Mouse (Mus musculus) inflammation-experienced regulatory T-cells, adult 16 weeks (primary cell): ENCODE data around the gene Lrrc59. TPM values are rescaled to one million over a fixed set of nuclear protein-coding genes. Genes with fewer than 3 reads are reported as not detected.

ENCODE experiments used
- polyA plus RNA-seq: library from polyadenylated mRNA; unstranded; fragments of 100-300 nt; shearing (Covaris generic); gene quantifications from one replicate; pipeline ENCODE4 v1.2.1, GENCODE M21; 2017

Gene Lrrc59
- 16.5 TPM for polyA plus RNA-seq

DNA sequence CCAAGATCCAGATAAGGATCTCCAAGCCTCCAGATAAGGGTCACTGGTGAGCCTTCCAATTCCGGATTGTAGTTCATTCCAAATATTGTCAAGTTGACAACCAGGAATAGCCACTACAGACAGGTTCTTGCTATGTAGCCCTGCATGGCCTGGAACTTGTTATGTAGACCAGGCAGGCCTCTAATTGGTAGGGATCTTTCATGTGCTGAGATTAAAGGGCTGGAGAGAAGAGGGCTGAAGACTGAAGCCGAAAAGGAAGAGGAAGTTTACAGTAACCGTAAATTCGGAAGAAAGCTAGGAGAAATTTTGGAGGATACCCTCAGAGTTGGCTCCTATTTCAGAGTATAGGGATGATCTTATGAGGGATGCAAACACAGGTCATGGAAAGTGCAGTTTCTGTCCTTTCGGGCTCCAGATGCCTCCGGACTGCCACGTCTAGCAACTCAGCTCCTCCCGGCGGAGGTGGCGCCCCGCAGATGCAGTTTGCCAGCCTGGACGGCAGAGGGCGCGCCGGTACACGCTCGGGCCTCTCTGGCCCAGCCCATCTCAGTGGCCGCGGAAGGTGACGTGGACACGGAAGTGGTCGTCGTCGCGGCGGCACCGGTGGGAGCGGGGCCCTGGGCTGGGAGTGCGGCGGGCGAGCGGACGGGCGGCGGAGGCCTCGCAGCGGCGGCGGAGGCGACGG, at the start of gene Lrrc59:
Gene Lrrc59, plus strand, starts transcription at position 569 of the 685 bp plus-strand sequence.

DNA sequence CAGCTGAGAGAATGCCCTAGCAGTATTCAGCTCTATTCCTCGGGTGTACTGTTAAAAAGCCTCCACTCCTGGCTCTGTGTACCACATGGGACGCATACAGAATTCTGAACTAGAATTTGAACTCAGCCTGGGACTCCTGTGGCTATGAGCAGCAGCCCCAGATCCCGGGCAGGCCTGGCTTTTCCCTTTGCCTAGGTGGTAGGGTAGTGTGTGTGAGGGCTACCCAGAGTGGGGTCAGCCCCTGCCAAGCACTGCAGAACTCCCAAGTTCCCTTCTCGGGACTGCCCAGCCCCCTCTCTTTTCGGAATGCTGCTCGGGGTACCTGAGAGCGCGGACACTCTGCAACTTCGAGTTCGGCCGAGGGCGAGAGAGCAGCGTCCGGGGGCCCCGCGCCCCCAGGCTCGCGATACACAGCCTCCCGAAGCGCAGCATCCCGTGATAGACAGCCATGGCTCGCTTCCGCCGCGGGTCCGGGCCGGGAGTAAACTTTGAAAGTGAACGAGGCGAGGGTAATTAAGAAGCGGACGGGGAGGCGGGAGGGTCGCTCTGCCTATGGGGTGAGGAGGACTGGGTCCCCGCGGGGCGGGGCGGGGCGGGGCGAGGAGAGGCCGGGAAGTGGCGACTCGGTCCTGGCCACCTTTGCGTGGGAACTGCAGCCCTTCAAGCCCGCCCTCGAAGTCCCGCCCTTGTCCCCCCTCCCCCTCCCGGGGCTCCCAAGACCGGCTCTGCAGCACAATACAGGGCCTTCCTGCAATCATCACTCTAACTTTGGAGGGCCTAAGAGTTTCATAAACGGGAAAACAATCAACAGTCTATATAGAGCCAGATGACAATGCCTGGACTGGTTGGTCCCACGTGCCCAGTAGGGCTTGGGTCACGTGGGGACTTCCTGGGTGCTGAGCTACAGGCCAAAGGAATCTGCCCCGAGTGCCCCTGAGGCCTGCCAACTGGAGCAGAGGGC, 28.0 kb upstream of the Lrrc59 start, which contains the start of gene Acsf2:
Gene Acsf2, minus strand, starts transcription at position 551 of the 961 bp plus-strand sequence.

DNA sequence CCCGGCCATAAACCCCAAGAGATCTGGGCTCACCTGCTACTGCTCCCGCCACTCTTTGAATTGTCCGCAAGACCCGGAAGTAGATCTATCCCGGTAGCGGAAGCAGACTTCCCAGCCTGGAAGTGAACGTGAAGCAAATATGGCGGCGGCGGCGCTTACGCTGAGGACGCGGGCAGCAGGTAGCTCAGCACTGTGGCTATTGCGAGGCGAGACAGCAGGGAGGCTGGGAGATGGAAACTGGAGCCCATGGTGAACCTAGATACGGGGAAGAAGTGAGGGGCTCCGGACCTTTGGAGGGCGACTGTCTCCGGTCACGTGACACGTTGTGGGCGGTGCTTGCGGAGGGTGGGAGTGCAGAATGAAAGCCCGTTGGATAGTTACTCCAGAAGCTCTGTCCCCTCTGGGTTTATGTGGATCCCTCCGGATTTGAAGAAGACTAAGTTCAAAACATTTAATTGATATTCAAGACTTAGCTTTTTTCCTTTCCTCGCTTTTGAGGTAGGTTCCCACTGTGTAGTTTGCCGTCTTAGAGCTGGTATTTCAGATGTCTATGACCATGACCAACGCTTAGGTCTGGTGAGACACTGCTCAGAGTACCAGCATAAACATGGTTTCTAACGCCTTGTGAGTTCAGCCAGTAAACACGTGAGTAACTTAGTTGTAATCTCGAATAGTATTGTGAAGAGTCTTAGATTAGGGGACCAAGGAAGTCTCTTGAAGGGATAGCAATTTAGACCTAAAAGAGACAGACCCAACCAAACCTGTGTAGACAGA, 24.3 kb downstream of the Lrrc59 start, which contains the start of the genes Mrpl27 and Eme1:
Gene Mrpl27, plus strand, starts transcription at position 105 of the 774 bp plus-strand sequence.
Gene Eme1, minus strand, starts transcription at position 302 of the 774 bp plus-strand sequence.

DNA sequence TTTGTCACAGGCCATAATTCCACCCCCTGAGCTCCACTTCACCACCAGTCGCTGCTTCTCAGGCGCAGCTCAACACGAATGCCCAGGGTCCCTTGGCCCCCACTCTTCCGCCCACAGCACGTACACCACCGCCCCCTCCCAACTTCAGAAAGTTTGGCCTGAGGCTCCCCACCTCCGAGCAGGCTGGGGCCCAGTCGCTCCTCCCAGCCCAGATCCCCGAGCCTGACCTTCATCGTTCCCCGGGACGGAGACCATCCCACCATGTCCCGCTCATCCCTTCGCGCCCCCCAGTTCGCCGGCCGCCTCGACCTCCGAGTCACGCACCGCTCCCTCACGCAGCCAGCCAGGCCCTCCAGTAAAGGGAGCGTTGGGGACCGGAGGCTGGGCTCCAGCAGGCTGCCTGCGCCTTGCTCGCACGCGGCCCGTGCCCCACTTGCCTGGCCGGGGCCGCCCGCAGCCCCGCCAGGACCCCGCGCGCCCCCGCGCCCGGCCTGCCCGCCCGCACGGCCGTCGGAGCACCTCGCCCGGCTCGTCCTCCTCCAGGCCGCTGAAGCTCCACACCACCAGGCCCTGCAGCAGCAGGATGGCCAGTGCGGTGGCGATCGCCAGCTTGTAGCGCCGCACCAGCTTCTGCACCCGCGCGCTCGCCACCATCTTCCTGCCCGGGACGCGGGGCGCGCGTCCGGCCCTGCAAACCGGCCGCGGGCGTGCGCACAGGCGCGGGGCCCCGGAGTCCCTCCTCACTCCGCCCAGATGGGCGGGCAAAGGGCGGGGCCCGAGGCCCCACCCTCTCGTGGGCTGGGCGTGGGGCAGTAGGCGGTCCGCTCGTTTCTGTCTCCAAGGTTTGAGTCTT, 47.4 kb downstream of the Lrrc59 start, which contains the start of gene Xylt2:
Gene Xylt2, minus strand, starts transcription at position 762 of the 853 bp plus-strand sequence.

Other genes starting within 250 kb of the Lrrc59 start
- 7.7 TPM for gene Abcc3, start 236.8 kb upstream of the Lrrc59 start, polyA plus RNA-seq
- not detected for gene Cacna1g, start 155.6 kb upstream of the Lrrc59 start, polyA plus RNA-seq
- gene Spata20, start 143.6 kb upstream of the Lrrc59 start, polyA plus RNA-seq = not detected
- not detected for gene Epn3, start 129.8 kb upstream of the Lrrc59 start, polyA plus RNA-seq
- gene Mycbpap, start 108.0 kb upstream of the Lrrc59 start, polyA plus RNA-seq = not detected
- 3.8 TPM for gene Rsad1, start 80.5 kb upstream of the Lrrc59 start, polyA plus RNA-seq
- 0.40 TPM for gene Chad, start 64.7 kb upstream of the Lrrc59 start, polyA plus RNA-seq
- 8.7 TPM for gene Acsf2, start 27.9 kb upstream of the Lrrc59 start, polyA plus RNA-seq
- gene Mrpl27, start 24.0 kb downstream of the Lrrc59 start, polyA plus RNA-seq = 56.4 TPM
- 1.8 TPM for gene Eme1, start 24.2 kb downstream of the Lrrc59 start, polyA plus RNA-seq
- gene Xylt2, start 47.7 kb downstream of the Lrrc59 start, polyA plus RNA-seq = 27.4 TPM
- not detected for gene Gm11541, start 74.7 kb downstream of the Lrrc59 start, polyA plus RNA-seq
- not detected for gene Cdc34b, start 112.0 kb downstream of the Lrrc59 start, polyA plus RNA-seq
- not detected for gene Tmem92, start 152.9 kb downstream of the Lrrc59 start, polyA plus RNA-seq